11 mouse cellular contexts compared by ENCODE assay signal in genomic region chr5:105409092-105409491, GRCm38 (mm10). TPM values are rescaled to one million over a fixed set of nuclear protein-coding genes. Genes with fewer than 3 reads are reported as not detected.
A peak's percentile ranks its signal among the peaks of the same experiment; 100 is the strongest.
DNase-seq lines count a peak whose midpoint lies in the region; ATAC-seq and TF ChIP-seq lines count a peak whose summit lies in the region.
"Had no signal": no experiment of that assay in that cellular context is flagged by ENCODE, and none has a peak within 500 bp of the region (broad histone marks: within the 10 kb centered on the region; RNA-seq: fewer than 3 reads in every experiment).

No protein-coding gene starts in this region.

- H3K4me1 ChIP-seq in heart, embryonic 11.5 days (ENCODE audit: control insufficient read depth, insufficient read depth, low read length), result no peaks in the 10 kb centered on the region
- peaks cover 30 to 36% of the 10 kb centered on the region in 2 experiments for H3K4me1 ChIP-seq in liver, embryonic 14.5 days (replicated peaks; ENCODE audit: control insufficient read depth in 2 of 2, insufficient read depth in 2 of 2, low read length in 1 of 2)
- H3K4me1 ChIP-seq in forebrain, postnatal 0 days (ENCODE audit: insufficient read depth), result no peaks in the 10 kb centered on the region

- ATAC-seq in heart, embryonic 11.5 days (replicated peaks; ENCODE audit: insufficient number of reproducible peaks, low FRiP score, low TSS enrichment), result peak; percentile 74
- peak; percentile 88 for ATAC-seq in liver, embryonic 14.5 days (ENCODE audit: insufficient read depth)
- ATAC-seq in forebrain, postnatal 0 days, result no peak

- no peaks in the 10 kb centered on the region for H3K9me3 ChIP-seq in heart, embryonic 11.5 days (replicated peaks; ENCODE audit: control insufficient read depth, low read length)
- H3K9me3 ChIP-seq in liver, embryonic 14.5 days (ENCODE audit: control insufficient read depth, low read length), result no peaks in the 10 kb centered on the region
- H3K9me3 ChIP-seq in forebrain, postnatal 0 days (ENCODE audit: low read length), result no peaks in the 10 kb centered on the region
- H3K9me3 ChIP-seq: heart, embryonic 15.5 days had no signal

- no peaks in the 10 kb centered on the region for H3K36me3 ChIP-seq in heart, embryonic 11.5 days (ENCODE audit: control insufficient read depth, insufficient read depth, low read length)
- no peaks in the 10 kb centered on the region for H3K36me3 ChIP-seq in liver, embryonic 14.5 days (replicated peaks; ENCODE audit: control insufficient read depth, insufficient read depth, low read depth)
- no peaks in the 10 kb centered on the region for H3K36me3 ChIP-seq in forebrain, postnatal 0 days (ENCODE audit: insufficient read depth)
- H3K36me3 ChIP-seq: heart, embryonic 15.5 days had no signal

- no peaks in the 10 kb centered on the region for H3K27me3 ChIP-seq in heart, embryonic 11.5 days (ENCODE audit: control insufficient read depth, insufficient read depth, low read length)
- H3K27me3 ChIP-seq in liver, embryonic 14.5 days (ENCODE audit: control insufficient read depth, insufficient read depth, low read length), result no peaks in the 10 kb centered on the region
- no peaks in the 10 kb centered on the region for H3K27me3 ChIP-seq in forebrain, postnatal 0 days (ENCODE audit: insufficient read depth, low read length)
- H3K27me3 ChIP-seq: heart, embryonic 15.5 days had no signal

- WGBS in heart, embryonic 11.5 days (ENCODE audit: insufficient replicate concordance), result 78% methylated on average over 4 of the region's 4 CpGs
- WGBS in liver, embryonic 14.5 days (ENCODE audit: insufficient replicate concordance), result 9% methylated on average over 4 of the region's 4 CpGs
- 89% methylated on average over 4 of the region's 4 CpGs for WGBS in forebrain, postnatal 0 days

- no peak for TF ChIP-seq EP300 in liver, embryonic 14.5 days (IDR thresholded peaks at IDR 0.05; ENCODE audit: low read depth)

- TF ChIP-seq CTCF in liver, embryonic 14.5 days (IDR thresholded peaks at IDR 0.05; ENCODE audit: low read depth), result no peak
- no peak for TF ChIP-seq CTCF in forebrain, postnatal 0 days (IDR thresholded peaks at IDR 0.05; ENCODE audit: low read depth)

- no peak overlapping the region for H3K9ac ChIP-seq in heart, embryonic 11.5 days (ENCODE audit: low read depth, low read length)
- H3K9ac ChIP-seq in liver, embryonic 14.5 days (replicated peaks), result peak overlapping the region; percentile 77
- no peak overlapping the region for H3K9ac ChIP-seq in forebrain, postnatal 0 days
- H3K9ac ChIP-seq: heart, embryonic 15.5 days had no signal

- intact Hi-C loops in heart, postnatal 14 days (cut with DNase I), result loop anchor here (5.0 to 10.0 kb wide), 2 partner anchors 108 to 276 kb away; partner anchors contain the start of gene Lrrc8c

- no peak overlapping the region; the same call in 1 of the 2 replicates for H3K4me3 ChIP-seq in heart, embryonic 11.5 days (ENCODE audit: low read depth, low read length)
- H3K4me3 ChIP-seq in liver, embryonic 14.5 days (ENCODE audit: insufficient read depth in 1 of 2, low read depth in 2 of 2, low read length in 2 of 2), result peak overlapping the region; percentile 61 to 63
- no peak overlapping the region for H3K4me3 ChIP-seq in forebrain, postnatal 0 days (ENCODE audit: low read depth, low read length)
- H3K4me3 ChIP-seq: heart, embryonic 15.5 days had no signal

- no peak for DNase-seq in heart, postnatal 14 days
- DNase-seq in c-Kit-negative CD71-positive TER-119-positive erythroid progenitor cells, embryonic 14.5 days (ENCODE audit: low read depth, low spot score), result peak; percentile 85
- DNase-seq in liver, embryonic 14.5 days (ENCODE audit: low read depth in 3 of 3, low spot score in 3 of 3), result peak; percentile 79 to 94 (median 84)
- DNase-seq in spleen, postnatal 10 days (ENCODE audit: low spot score in 2 of 2), result peak; percentile 34 to 77
- no peak for DNase-seq in neural tube, embryonic 10.5 days (ENCODE audit: extremely low spot score, low spot score)
- DNase-seq in forebrain, postnatal 0 days, result no peak
- DNase-seq in ovary, postnatal 36 days (ENCODE audit: low spot score), result no peak
- DNase-seq: thymus, postnatal 25 days had no signal

- no peak overlapping the region for H3K27ac ChIP-seq in heart, embryonic 11.5 days (ENCODE audit: low read depth, low read length)
- H3K27ac ChIP-seq in liver, embryonic 14.5 days, result peak overlapping the region; percentile 80
- no peak overlapping the region for H3K27ac ChIP-seq in forebrain, postnatal 0 days (ENCODE audit: low read depth, low read length)
- H3K27ac ChIP-seq: heart, embryonic 15.5 days; macrophage had no signal

- H3K4me2 ChIP-seq in heart, embryonic 11.5 days, result peak overlapping the region; percentile 14
- H3K4me2 ChIP-seq in liver, embryonic 14.5 days (ENCODE audit: low read depth), result peak overlapping the region; percentile 71
- no peak overlapping the region for H3K4me2 ChIP-seq in forebrain, postnatal 0 days (ENCODE audit: low read depth)
- H3K4me2 ChIP-seq: heart, embryonic 15.5 days had no signal

RNA-seq across cellular contexts. Expression of gene Lrrc8b, which starts 6.5 kb away (rescaled TPM):
- 6.2 and 8.0 TPM in 2 replicates for polyA plus RNA-seq in heart, embryonic 11.5 days (2014; fragmentation: Nextera tagmentation; extraction: Ambion mirVana)
- 10 to 100 TPM in 1 of 2 experiments, 1 to 10 TPM in 1; 8.8 to 10.6 TPM for total RNA-seq in heart, postnatal 14 days (2021)
- polyA plus RNA-seq in liver, embryonic 14.5 days (2012; rRNA removed), result 3.2 and 3.5 TPM in 2 replicates
- 3.8 and 4.8 TPM in 2 replicates for polyA plus RNA-seq in liver, embryonic 14.5 days (2014; fragmentation: Nextera tagmentation; extraction: Ambion mirVana)
- 57.3 and 64.0 TPM in 2 replicates for total RNA-seq in forebrain, postnatal 0 days (2014; rRNA removed)
- polyA plus RNA-seq in forebrain, postnatal 0 days (2015; fragmentation: Nextera tagmentation; extraction: Ambion mirVana), result 16.5 and 20.8 TPM in 2 replicates

Comparison
In these comparisons a context has a peak if more than half of its experiments do, and no peak if none do; other contexts are left out.
1. H3K4me3 ChIP-seq: peak in liver, embryonic 14.5 days (2 of 2); none in heart, embryonic 11.5 days (single experiment) and forebrain, postnatal 0 days (single experiment).
2. DNase-seq: peak in c-Kit-negative CD71-positive TER-119-positive erythroid progenitor cells, embryonic 14.5 days (single experiment), liver, embryonic 14.5 days (3 of 3) and spleen, postnatal 10 days (2 of 2); none in heart, postnatal 14 days (0 of 2), neural tube, embryonic 10.5 days (single experiment), forebrain, postnatal 0 days (single experiment) and ovary, postnatal 36 days (single experiment).